Mouse (Mus musculus): ENCODE results near the gene Krt33a. TPM values are rescaled to one million over a fixed set of nuclear protein-coding genes. Genes with fewer than 3 reads are reported as not detected.

Gene Krt33a
- polyA plus RNA-seq (2014; fragmentation: Illumina TruSeq; extraction: RNeasy Lipid Tissue Mini Kit (QIAGEN cat#74804); ENCODE audit: low replicate concordance), result not detected

DNA sequence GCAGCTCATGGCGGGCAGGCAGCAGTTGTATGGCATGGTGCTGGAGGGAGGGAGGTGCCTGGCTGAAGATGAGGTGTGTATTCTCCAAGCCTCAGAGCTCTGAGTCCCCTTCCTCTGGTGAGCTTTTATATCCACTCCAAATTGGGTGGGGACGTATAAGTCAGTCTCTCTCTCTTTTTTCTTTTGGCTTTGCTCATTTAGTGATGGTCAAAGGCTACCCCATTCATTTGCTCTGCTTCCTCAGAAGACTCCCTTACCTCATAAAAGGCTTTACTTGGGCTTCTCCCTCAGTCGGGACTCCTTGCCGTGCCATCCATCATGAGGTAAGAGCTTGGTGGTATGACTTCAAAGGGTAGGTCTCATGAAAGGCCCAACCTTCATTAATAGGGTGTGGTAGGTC is at the start of gene Krt33a:
Krt33a (minus strand) TSS at position 101 of the 400 bp plus-strand sequence.

GRCm38 (mm10) chr11:100050451-100050850 is 34.4 kb upstream of the Krt33a start, which contains the start of gene Krt31:
Gene Krt31, minus strand, starts transcription at chr11:100050551.

GRCm38 (mm10) chr11:100041454-100041853 is 25.4 kb upstream of the Krt33a start, which contains the start of gene Krt34:
Gene Krt34, minus strand, starts transcription at chr11:100041554.

DNA sequence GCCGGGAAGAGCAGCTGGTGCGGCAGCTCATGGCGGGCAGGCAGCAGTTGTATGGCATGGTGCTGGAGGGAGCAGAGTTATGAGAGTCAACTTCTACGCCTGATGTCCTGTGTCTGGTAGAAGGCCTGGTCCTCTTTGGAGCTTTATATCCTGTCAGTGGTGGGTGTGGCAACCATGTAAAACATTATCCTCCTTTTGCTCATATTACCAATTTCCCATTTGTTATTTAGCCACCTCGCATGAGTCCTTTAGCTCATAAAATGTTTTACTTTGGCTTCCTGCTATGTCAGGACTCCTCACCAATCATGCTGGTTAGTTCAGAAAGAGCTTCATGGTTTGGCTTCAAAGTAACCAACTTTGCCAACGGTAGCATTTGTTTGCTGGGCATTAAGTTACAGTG is 13.8 kb upstream of the Krt33a start, which contains the start of gene Krt33b:
Krt33b (minus strand) TSS at position 101 of the 400 bp plus-strand sequence.

DNA sequence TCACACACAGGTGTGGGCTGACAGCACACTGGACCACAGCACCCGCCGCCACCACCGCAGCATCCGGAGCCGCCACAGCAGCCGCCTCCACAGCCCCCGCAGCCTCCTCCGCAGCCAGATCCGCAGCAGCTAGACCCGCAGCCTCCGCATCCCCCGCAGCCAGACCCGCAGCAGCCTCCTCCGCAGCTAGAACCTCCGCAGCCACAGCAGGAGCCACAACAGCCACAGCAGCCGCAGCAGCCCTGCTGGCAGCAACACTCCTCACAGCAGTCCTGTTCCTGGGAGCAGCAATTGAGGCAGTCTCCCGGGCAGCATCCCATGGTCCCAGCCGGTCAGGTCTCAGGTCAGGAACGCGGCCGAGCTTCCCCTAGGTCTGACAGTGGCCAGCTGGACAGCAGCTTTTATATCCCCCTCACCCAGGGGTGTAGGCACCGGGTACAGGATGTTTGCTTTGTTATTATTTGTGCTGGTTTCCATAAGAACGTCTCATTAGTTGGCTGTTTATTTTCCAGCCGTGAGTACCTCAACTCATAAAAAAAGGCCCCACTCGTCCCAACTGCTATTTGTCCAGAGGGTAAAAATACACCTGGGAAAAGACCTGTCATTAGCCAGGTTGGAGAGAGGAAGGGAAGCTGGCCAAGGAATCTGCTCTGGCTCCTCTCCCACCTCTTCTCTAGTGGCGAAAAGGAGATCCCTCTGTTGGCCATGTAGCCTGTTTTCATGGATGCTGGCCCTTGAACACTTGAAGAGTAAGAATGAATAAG is 22.2 kb downstream of the Krt33a start, which contains the start of gene Krtap17-1:
Krtap17-1 (minus strand) TSS at position 375 of the 764 bp plus-strand sequence.

DNA sequence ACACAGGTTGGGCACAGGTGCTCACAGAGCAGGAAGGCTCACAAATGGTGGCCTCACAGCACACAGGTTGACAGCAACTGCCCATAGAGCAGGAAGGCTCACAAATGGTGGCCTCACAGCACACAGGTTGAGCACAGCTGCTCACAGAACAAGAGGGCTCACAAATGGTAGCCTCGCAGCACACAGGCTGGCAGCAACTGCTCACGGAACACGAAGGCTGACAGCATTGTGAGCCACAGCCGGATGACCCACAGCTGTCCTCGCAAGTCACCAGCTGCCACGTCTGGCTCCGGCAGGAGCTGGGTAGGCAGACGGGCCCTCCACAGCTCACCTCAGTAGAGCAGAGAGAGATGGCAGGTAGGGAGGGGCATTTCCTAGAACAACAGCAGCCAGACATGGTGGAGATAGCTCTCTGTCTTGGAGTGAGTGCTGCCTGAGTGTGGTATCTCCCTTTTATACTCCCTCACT is 29.8 kb downstream of the Krt33a start, which contains the start of gene Krtap16-1:
Krtap16-1 (minus strand) TSS at position 418 of the 468 bp plus-strand sequence.

DNA sequence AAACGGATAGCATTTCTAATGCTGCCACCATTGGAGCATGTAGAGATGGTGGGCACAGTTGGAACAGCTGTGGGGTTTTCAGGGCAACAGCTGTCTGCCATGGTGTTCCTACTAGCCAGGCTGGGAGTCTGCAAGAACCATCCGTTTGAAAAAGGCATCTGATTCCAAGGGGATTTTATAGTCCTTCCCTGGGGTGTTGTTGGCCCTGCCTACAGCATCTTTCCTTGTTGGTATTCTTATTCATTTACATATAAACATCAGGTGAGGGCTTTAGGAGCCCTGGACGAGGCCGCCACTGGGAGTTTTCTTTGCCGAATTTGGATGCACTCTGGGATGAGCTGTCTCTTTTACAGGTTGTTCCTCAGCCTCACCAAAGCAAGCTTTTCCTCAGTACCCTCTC is 37.1 kb downstream of the Krt33a start, which contains the start of gene Krtap29-1:
Krtap29-1 (minus strand) TSS at position 101 of the 400 bp plus-strand sequence.

Other genes with a start within 250 kb of the Krt33a start
- gene Gm11595, start 243.3 kb downstream of the Krt33a start, polyA plus RNA-seq (2014; fragmentation: Illumina TruSeq; extraction: RNeasy Lipid Tissue Mini Kit (QIAGEN cat#74804); ENCODE audit: low replicate concordance), result not detected
- not detected for gene Krtap4-8, start 235.5 kb downstream of the Krt33a start, polyA plus RNA-seq (2014; fragmentation: Illumina TruSeq; extraction: RNeasy Lipid Tissue Mini Kit (QIAGEN cat#74804); ENCODE audit: low replicate concordance)
- gene Krtap4-9, start 231.0 kb downstream of the Krt33a start, polyA plus RNA-seq (2014; fragmentation: Illumina TruSeq; extraction: RNeasy Lipid Tissue Mini Kit (QIAGEN cat#74804); ENCODE audit: low replicate concordance), result not detected
- gene Gm11596, start 222.7 kb downstream of the Krt33a start, polyA plus RNA-seq (2014; fragmentation: Illumina TruSeq; extraction: RNeasy Lipid Tissue Mini Kit (QIAGEN cat#74804); ENCODE audit: low replicate concordance), result not detected
- gene Gm11569, start 217.3 kb downstream of the Krt33a start, polyA plus RNA-seq (2014; fragmentation: Illumina TruSeq; extraction: RNeasy Lipid Tissue Mini Kit (QIAGEN cat#74804); ENCODE audit: low replicate concordance), result not detected
- gene Gm11554, start 211.8 kb downstream of the Krt33a start, polyA plus RNA-seq (2014; fragmentation: Illumina TruSeq; extraction: RNeasy Lipid Tissue Mini Kit (QIAGEN cat#74804); ENCODE audit: low replicate concordance), result not detected
- not detected for gene Krtap4-13, start 206.3 kb downstream of the Krt33a start, polyA plus RNA-seq (2014; fragmentation: Illumina TruSeq; extraction: RNeasy Lipid Tissue Mini Kit (QIAGEN cat#74804); ENCODE audit: low replicate concordance)
- gene Gm11564, start 200.5 kb downstream of the Krt33a start, polyA plus RNA-seq (2014; fragmentation: Illumina TruSeq; extraction: RNeasy Lipid Tissue Mini Kit (QIAGEN cat#74804); ENCODE audit: low replicate concordance), result not detected
- not detected for gene 2300003K06Rik, start 178.1 kb downstream of the Krt33a start, polyA plus RNA-seq (2014; fragmentation: Illumina TruSeq; extraction: RNeasy Lipid Tissue Mini Kit (QIAGEN cat#74804); ENCODE audit: low replicate concordance)
- not detected for gene Krtap4-16, start 164.6 kb downstream of the Krt33a start, polyA plus RNA-seq (2014; fragmentation: Illumina TruSeq; extraction: RNeasy Lipid Tissue Mini Kit (QIAGEN cat#74804); ENCODE audit: low replicate concordance)
- gene Gm11568, start 158.3 kb downstream of the Krt33a start, polyA plus RNA-seq (2014; fragmentation: Illumina TruSeq; extraction: RNeasy Lipid Tissue Mini Kit (QIAGEN cat#74804); ENCODE audit: low replicate concordance), result not detected
- not detected for gene Gm11559, start 151.7 kb downstream of the Krt33a start, polyA plus RNA-seq (2014; fragmentation: Illumina TruSeq; extraction: RNeasy Lipid Tissue Mini Kit (QIAGEN cat#74804); ENCODE audit: low replicate concordance)
- not detected for gene Krtap9-1, start 142.8 kb downstream of the Krt33a start, polyA plus RNA-seq (2014; fragmentation: Illumina TruSeq; extraction: RNeasy Lipid Tissue Mini Kit (QIAGEN cat#74804); ENCODE audit: low replicate concordance)
- not detected for gene Gm11567, start 137.0 kb downstream of the Krt33a start, polyA plus RNA-seq (2014; fragmentation: Illumina TruSeq; extraction: RNeasy Lipid Tissue Mini Kit (QIAGEN cat#74804); ENCODE audit: low replicate concordance)
- not detected for gene Krtap31-1, start 108.3 kb downstream of the Krt33a start, polyA plus RNA-seq (2014; fragmentation: Illumina TruSeq; extraction: RNeasy Lipid Tissue Mini Kit (QIAGEN cat#74804); ENCODE audit: low replicate concordance)
- gene Gm11565, start 101.5 kb downstream of the Krt33a start, polyA plus RNA-seq (2014; fragmentation: Illumina TruSeq; extraction: RNeasy Lipid Tissue Mini Kit (QIAGEN cat#74804); ENCODE audit: low replicate concordance), result not detected
- gene Krtap31-2, start 79.9 kb downstream of the Krt33a start, polyA plus RNA-seq (2014; fragmentation: Illumina TruSeq; extraction: RNeasy Lipid Tissue Mini Kit (QIAGEN cat#74804); ENCODE audit: low replicate concordance), result not detected
- gene Krtap9-5, start 67.7 kb downstream of the Krt33a start, polyA plus RNA-seq (2014; fragmentation: Illumina TruSeq; extraction: RNeasy Lipid Tissue Mini Kit (QIAGEN cat#74804); ENCODE audit: low replicate concordance), result not detected
- gene Krtap29-1, start 37.2 kb downstream of the Krt33a start, polyA plus RNA-seq (2014; fragmentation: Illumina TruSeq; extraction: RNeasy Lipid Tissue Mini Kit (QIAGEN cat#74804); ENCODE audit: low replicate concordance), result not detected
- gene Krtap16-1, start 29.6 kb downstream of the Krt33a start, polyA plus RNA-seq (2014; fragmentation: Illumina TruSeq; extraction: RNeasy Lipid Tissue Mini Kit (QIAGEN cat#74804); ENCODE audit: low replicate concordance), result not detected
- not detected for gene Krtap17-1, start 22.2 kb downstream of the Krt33a start, polyA plus RNA-seq (2014; fragmentation: Illumina TruSeq; extraction: RNeasy Lipid Tissue Mini Kit (QIAGEN cat#74804); ENCODE audit: low replicate concordance)
- gene Krt33b, start 13.7 kb upstream of the Krt33a start, polyA plus RNA-seq (2014; fragmentation: Illumina TruSeq; extraction: RNeasy Lipid Tissue Mini Kit (QIAGEN cat#74804); ENCODE audit: low replicate concordance), result not detected
- gene Krt34, start 25.3 kb upstream of the Krt33a start, polyA plus RNA-seq (2014; fragmentation: Illumina TruSeq; extraction: RNeasy Lipid Tissue Mini Kit (QIAGEN cat#74804); ENCODE audit: low replicate concordance), result not detected
- gene Krt31, start 34.3 kb upstream of the Krt33a start, polyA plus RNA-seq (2014; fragmentation: Illumina TruSeq; extraction: RNeasy Lipid Tissue Mini Kit (QIAGEN cat#74804); ENCODE audit: low replicate concordance), result not detected
- not detected for gene Krt32, start 72.0 kb upstream of the Krt33a start, polyA plus RNA-seq (2014; fragmentation: Illumina TruSeq; extraction: RNeasy Lipid Tissue Mini Kit (QIAGEN cat#74804); ENCODE audit: low replicate concordance)
- gene Krt35, start 80.0 kb upstream of the Krt33a start, polyA plus RNA-seq (2014; fragmentation: Illumina TruSeq; extraction: RNeasy Lipid Tissue Mini Kit (QIAGEN cat#74804); ENCODE audit: low replicate concordance), result not detected
- gene Krt36, start 89.4 kb upstream of the Krt33a start, polyA plus RNA-seq (2014; fragmentation: Illumina TruSeq; extraction: RNeasy Lipid Tissue Mini Kit (QIAGEN cat#74804); ENCODE audit: low replicate concordance), result not detected
- gene Krt13, start 105.4 kb upstream of the Krt33a start, polyA plus RNA-seq (2014; fragmentation: Illumina TruSeq; extraction: RNeasy Lipid Tissue Mini Kit (QIAGEN cat#74804); ENCODE audit: low replicate concordance), result not detected
- gene Krt15, start 119.7 kb upstream of the Krt33a start, polyA plus RNA-seq (2014; fragmentation: Illumina TruSeq; extraction: RNeasy Lipid Tissue Mini Kit (QIAGEN cat#74804); ENCODE audit: low replicate concordance), result not detected
- gene Krt19, start 132.5 kb upstream of the Krt33a start, polyA plus RNA-seq (2014; fragmentation: Illumina TruSeq; extraction: RNeasy Lipid Tissue Mini Kit (QIAGEN cat#74804); ENCODE audit: low replicate concordance), result 9.9 TPM
- gene Krt9, start 177.0 kb upstream of the Krt33a start, polyA plus RNA-seq (2014; fragmentation: Illumina TruSeq; extraction: RNeasy Lipid Tissue Mini Kit (QIAGEN cat#74804); ENCODE audit: low replicate concordance), result not detected
- not detected for gene Krt14, start 191.3 kb upstream of the Krt33a start, polyA plus RNA-seq (2014; fragmentation: Illumina TruSeq; extraction: RNeasy Lipid Tissue Mini Kit (QIAGEN cat#74804); ENCODE audit: low replicate concordance)
- gene Krt16, start 232.7 kb upstream of the Krt33a start, polyA plus RNA-seq (2014; fragmentation: Illumina TruSeq; extraction: RNeasy Lipid Tissue Mini Kit (QIAGEN cat#74804); ENCODE audit: low replicate concordance), result not detected
- gene Krt17, start 244.8 kb upstream of the Krt33a start, polyA plus RNA-seq (2014; fragmentation: Illumina TruSeq; extraction: RNeasy Lipid Tissue Mini Kit (QIAGEN cat#74804); ENCODE audit: low replicate concordance), result not detected